ENCODE assay signal across 21 mouse cellular contexts in the genomic region with DNA sequence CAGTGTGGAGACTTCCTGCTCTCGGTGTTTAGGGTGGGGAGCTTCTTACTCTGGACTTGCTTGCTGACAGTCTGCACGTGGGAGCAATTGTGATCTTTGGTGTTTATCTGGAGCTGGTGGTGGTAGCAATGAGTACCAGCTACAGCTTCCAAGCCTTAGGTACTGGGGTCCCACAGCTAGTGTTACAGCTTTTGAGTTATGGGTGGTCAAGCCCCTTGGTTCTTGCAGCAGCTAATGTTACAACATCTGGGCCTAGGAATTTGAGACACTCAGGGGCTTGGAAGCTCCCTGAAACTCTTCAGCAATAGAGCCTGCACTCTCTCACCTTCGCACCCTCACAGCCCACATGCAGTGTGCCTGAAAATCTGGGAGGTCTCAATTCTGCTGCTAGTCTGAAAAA. TPM values are rescaled to one million over a fixed set of nuclear protein-coding genes. Genes with fewer than 3 reads are reported as not detected.
"Had no signal": no experiment of that assay in that cellular context is flagged by ENCODE, and none has a peak within 500 bp of the region (broad histone marks: within the 10 kb centered on the region; RNA-seq: fewer than 3 reads in every experiment).

No protein-coding gene starts in this region.

- H3K27me3 ChIP-seq: lung, embryonic 15.5 days; neural tube, embryonic 12.5 days; stomach, embryonic 15.5 days had no signal

- H3K9ac ChIP-seq: liver, postnatal 0 days; lung, embryonic 15.5 days; midbrain, embryonic 13.5 days; midbrain, embryonic 15.5 days; neural tube, embryonic 12.5 days; stomach, embryonic 15.5 days had no signal

- H3K9me3 ChIP-seq: lung, embryonic 15.5 days; midbrain, embryonic 13.5 days; midbrain, embryonic 15.5 days; neural tube, embryonic 12.5 days; stomach, embryonic 15.5 days had no signal

- H3K36me3 ChIP-seq: lung, embryonic 15.5 days; midbrain, embryonic 13.5 days; midbrain, embryonic 15.5 days; neural tube, embryonic 12.5 days; stomach, embryonic 15.5 days had no signal

- H3K4me3 ChIP-seq: lung, embryonic 15.5 days; megakaryocyte, embryonic 14.5 days; midbrain, embryonic 13.5 days; midbrain, embryonic 15.5 days; neural tube, embryonic 12.5 days; stomach, embryonic 15.5 days had no signal

- DNase-seq: liver, postnatal 0 days; lung, adult 2 months; right cerebral cortex, postnatal 14 days; thymus, adult 2 months; thymus, postnatal 25 days; thymus, postnatal 4 days had no signal

- H3K27ac ChIP-seq: lung, embryonic 15.5 days; macrophage; midbrain, embryonic 13.5 days; midbrain, embryonic 15.5 days; neural tube, embryonic 12.5 days; stomach, embryonic 15.5 days; stomach, postnatal 0 days had no signal

- H3K4me2 ChIP-seq: lung, embryonic 15.5 days; midbrain, embryonic 11.5 days; midbrain, embryonic 13.5 days; midbrain, embryonic 15.5 days; neural tube, embryonic 12.5 days; stomach, embryonic 15.5 days had no signal

- H3K4me1 ChIP-seq: midbrain, embryonic 13.5 days; midbrain, embryonic 15.5 days; neural tube, embryonic 12.5 days; stomach, embryonic 15.5 days had no signal

- ATAC-seq: liver, postnatal 0 days; midbrain, embryonic 13.5 days; midbrain, embryonic 15.5 days had no signal

RNA-seq across cellular contexts. Expression of a gene that starts 8.3 kb away (rescaled TPM):
- polyA plus RNA-seq: lung, adult 2 months; lung, embryonic 15.5 days; macrophage; midbrain, embryonic 11.5 days; midbrain, embryonic 13.5 days; midbrain, embryonic 15.5 days; spleen, adult 2 months; stomach, embryonic 15.5 days; stomach, postnatal 0 days; urinary bladder, adult 2 months had no signal

RNA-seq across cellular contexts. Expression of a gene that starts 26.4 kb away (rescaled TPM):
- polyA plus RNA-seq: liver, postnatal 0 days; lung, adult 2 months; lung, embryonic 15.5 days; lung, postnatal 0 days; macrophage; midbrain, embryonic 11.5 days; midbrain, embryonic 13.5 days; midbrain, embryonic 15.5 days; midbrain, postnatal 0 days; neural tube, embryonic 12.5 days; neural tube, embryonic 14.5 days; spleen, adult 2 months; stomach, embryonic 15.5 days; stomach, postnatal 0 days; testis, adult 2 months; thymus, adult 2 months; urinary bladder, adult 2 months had no signal

RNA-seq across cellular contexts. Expression of a gene that starts 27.7 kb away (rescaled TPM):
- polyA plus RNA-seq: liver, postnatal 0 days; lung, adult 2 months; lung, embryonic 15.5 days; lung, postnatal 0 days; macrophage; midbrain, embryonic 11.5 days; midbrain, embryonic 13.5 days; midbrain, embryonic 15.5 days; midbrain, postnatal 0 days; neural tube, embryonic 12.5 days; neural tube, embryonic 14.5 days; spleen, adult 2 months; stomach, embryonic 15.5 days; stomach, postnatal 0 days; testis, adult 2 months; thymus, adult 2 months; urinary bladder, adult 2 months had no signal
